Mouse (Mus musculus): ENCODE data around the gene Plxna1. TPM values are rescaled to one million over a fixed set of nuclear protein-coding genes. Genes with fewer than 3 reads are reported as not detected.

The Plxna1 gene
- polyA plus RNA-seq, 1 experiment from 2014 or later = 76.4 TPM

- Histone ChIP-seq H3K27ac (replicated peaks; ENCODE audit: low read depth, low read length) (no peak overlapping the region), H3K9ac (replicated peaks; ENCODE audit: low read length) (no peak overlapping the region; the same call in 1 of the 2 replicates), H3K36me3 (ENCODE audit: control insufficient read depth, insufficient read depth, low read length) (peaks cover 61% of the 10 kb centered on the region), H3K27me3 (ENCODE audit: control insufficient read depth, insufficient read depth, low read length) (no peaks in the 10 kb centered on the region), H3K4me1 (ENCODE audit: control insufficient read depth, insufficient read depth, low read length) (peaks cover 90% of the 10 kb centered on the region), H3K4me3 (replicated peaks; ENCODE audit: low read depth, low read length) (no peak overlapping the region), H3K9me3 (ENCODE audit: control insufficient read depth, low read length) (no peaks in the 10 kb centered on the region), H3K4me2 (ENCODE audit: low read length) (peak overlapping the region; percentile 15)
- WGBS = 22% methylated on average over 7 of the region's 7 CpGs
- ATAC-seq (ENCODE audit: low FRiP score, low TSS enrichment) (no peak), DNase-seq (no peak)
These were observed 6.8 kb downstream of the Plxna1 start for GRCm38 (mm10) chr6:89355661-89356060.

- H3K36me3 ChIP-seq (ENCODE audit: control insufficient read depth, insufficient read depth, low read length) = peaks cover 70% of the 10 kb centered on the region
- 92% methylated on average over 12 of the region's 12 CpGs for WGBS
- no peaks in the 10 kb centered on the region for H3K27me3 ChIP-seq (ENCODE audit: control insufficient read depth, insufficient read depth, low read length)
- H3K27ac ChIP-seq (replicated peaks; ENCODE audit: low read depth, low read length) = no peak overlapping the region; the same call in 1 of the 2 replicates
- H3K4me1 ChIP-seq (ENCODE audit: control insufficient read depth, insufficient read depth, low read length) = peaks cover 83% of the 10 kb centered on the region
- H3K4me3 ChIP-seq (replicated peaks; ENCODE audit: low read depth, low read length) = no peak overlapping the region
- ATAC-seq (ENCODE audit: low FRiP score, low TSS enrichment) (no peak), DNase-seq (no peak)
- no peaks in the 10 kb centered on the region for H3K9me3 ChIP-seq (ENCODE audit: control insufficient read depth, low read length)
- H3K4me2 ChIP-seq (ENCODE audit: low read length) = no peak overlapping the region
- H3K9ac ChIP-seq (replicated peaks; ENCODE audit: low read length) = no peak overlapping the region
These were observed 7.7 kb downstream of the Plxna1 start for GRCm38 (mm10) chr6:89354726-89355125.

GRCm38 (mm10) chr6:89354076-89354475 is 8.3 kb downstream of the Plxna1 start:
- H3K36me3 ChIP-seq (ENCODE audit: control insufficient read depth, insufficient read depth, low read length) = peaks cover 77% of the 10 kb centered on the region
- H3K4me2 ChIP-seq (ENCODE audit: low read length) = no peak overlapping the region
- no peak overlapping the region for H3K9ac ChIP-seq (replicated peaks; ENCODE audit: low read length)
- 77% methylated on average over 5 of the region's 5 CpGs for WGBS
- no peaks in the 10 kb centered on the region for H3K9me3 ChIP-seq (ENCODE audit: control insufficient read depth, low read length)
- H3K27me3 ChIP-seq (ENCODE audit: control insufficient read depth, insufficient read depth, low read length) = no peaks in the 10 kb centered on the region
- no peak overlapping the region for H3K27ac ChIP-seq (replicated peaks; ENCODE audit: low read depth, low read length)
- ATAC-seq (ENCODE audit: low FRiP score, low TSS enrichment) = no peak
- H3K4me3 ChIP-seq (replicated peaks; ENCODE audit: low read depth, low read length) = no peak overlapping the region
- DNase-seq = no peak
- peaks cover 76% of the 10 kb centered on the region for H3K4me1 ChIP-seq (ENCODE audit: control insufficient read depth, insufficient read depth, low read length)

GRCm38 (mm10) chr6:89353101-89353500 is 9.3 kb downstream of the Plxna1 start:
- ATAC-seq (ENCODE audit: low FRiP score, low TSS enrichment) (no peak), DNase-seq (no peak)
- Histone ChIP-seq H3K4me2 (ENCODE audit: low read length) (no peak overlapping the region), H3K36me3 (ENCODE audit: control insufficient read depth, insufficient read depth, low read length) (peaks cover 86% of the 10 kb centered on the region), H3K27ac (replicated peaks; ENCODE audit: low read depth, low read length) (no peak overlapping the region; the same call in 1 of the 2 replicates), H3K9me3 (ENCODE audit: control insufficient read depth, low read length) (no peaks in the 10 kb centered on the region), H3K9ac (replicated peaks; ENCODE audit: low read length) (no peak overlapping the region), H3K4me3 (replicated peaks; ENCODE audit: low read depth, low read length) (no peak overlapping the region), H3K27me3 (ENCODE audit: control insufficient read depth, insufficient read depth, low read length) (no peaks in the 10 kb centered on the region), H3K4me1 (ENCODE audit: control insufficient read depth, insufficient read depth, low read length) (peaks cover 66% of the 10 kb centered on the region)
- WGBS = 75% methylated on average over 8 of the region's 8 CpGs

- no peak overlapping the region for H3K4me2 ChIP-seq (ENCODE audit: low read length)
- peaks cover 93% of the 10 kb centered on the region for H3K36me3 ChIP-seq (ENCODE audit: control insufficient read depth, insufficient read depth, low read length)
- H3K9ac ChIP-seq (replicated peaks; ENCODE audit: low read length) = peak overlapping the region; percentile 9; the same call in 1 of the 2 replicates
- H3K4me3 ChIP-seq (replicated peaks; ENCODE audit: low read depth, low read length) = no peak overlapping the region
- DNase-seq (peak; percentile 81), ATAC-seq (ENCODE audit: low FRiP score, low TSS enrichment) (peak; percentile 69)
- no peaks in the 10 kb centered on the region for H3K27me3 ChIP-seq (ENCODE audit: control insufficient read depth, insufficient read depth, low read length)
- 9% methylated on average over 5 of the region's 5 CpGs for WGBS
- H3K4me1 ChIP-seq (ENCODE audit: control insufficient read depth, insufficient read depth, low read length) = peaks cover 56% of the 10 kb centered on the region
- H3K27ac ChIP-seq (replicated peaks; ENCODE audit: low read depth, low read length) = peak overlapping the region; percentile 74
- no peaks in the 10 kb centered on the region for H3K9me3 ChIP-seq (ENCODE audit: control insufficient read depth, low read length)
These were observed 10.8 kb downstream of the Plxna1 start for GRCm38 (mm10) chr6:89351441-89352137.

GRCm38 (mm10) chr6:89350520-89350919 is 11.9 kb downstream of the Plxna1 start:
- peaks cover 91% of the 10 kb centered on the region for H3K36me3 ChIP-seq (ENCODE audit: control insufficient read depth, insufficient read depth, low read length)
- no peak overlapping the region for H3K4me3 ChIP-seq (replicated peaks; ENCODE audit: low read depth, low read length)
- no peaks in the 10 kb centered on the region for H3K27me3 ChIP-seq (ENCODE audit: control insufficient read depth, insufficient read depth, low read length)
- H3K27ac ChIP-seq (replicated peaks; ENCODE audit: low read depth, low read length) = peak overlapping the region; percentile 74; the same call in 1 of the 2 replicates
- 100% methylated on average over 2 of the region's 2 CpGs for WGBS
- DNase-seq = no peak
- H3K4me1 ChIP-seq (ENCODE audit: control insufficient read depth, insufficient read depth, low read length) = peaks cover 45% of the 10 kb centered on the region
- H3K9ac ChIP-seq (replicated peaks; ENCODE audit: low read length) = no peak overlapping the region
- H3K9me3 ChIP-seq (ENCODE audit: control insufficient read depth, low read length) = no peaks in the 10 kb centered on the region
- ATAC-seq (ENCODE audit: low FRiP score, low TSS enrichment) = no peak
- no peak overlapping the region for H3K4me2 ChIP-seq (ENCODE audit: low read length)

GRCm38 (mm10) chr6:89350037-89350515 is 12.3 kb downstream of the Plxna1 start:
- H3K9ac ChIP-seq (replicated peaks; ENCODE audit: low read length) = no peak overlapping the region
- H3K9me3 ChIP-seq (ENCODE audit: control insufficient read depth, low read length) = no peaks in the 10 kb centered on the region
- H3K4me1 ChIP-seq (ENCODE audit: control insufficient read depth, insufficient read depth, low read length) = peaks cover 40% of the 10 kb centered on the region
- peaks cover 87% of the 10 kb centered on the region for H3K36me3 ChIP-seq (ENCODE audit: control insufficient read depth, insufficient read depth, low read length)
- H3K27me3 ChIP-seq (ENCODE audit: control insufficient read depth, insufficient read depth, low read length) = no peaks in the 10 kb centered on the region
- H3K27ac ChIP-seq (replicated peaks; ENCODE audit: low read depth, low read length) = no peak overlapping the region
- ATAC-seq (ENCODE audit: low FRiP score, low TSS enrichment) = no peak
- no peak for DNase-seq
- H3K4me2 ChIP-seq (ENCODE audit: low read length) = no peak overlapping the region
- 79% methylated on average over 1 of the region's 1 CpGs for WGBS
- no peak overlapping the region for H3K4me3 ChIP-seq (replicated peaks; ENCODE audit: low read depth, low read length)

- DNase-seq (no peak), ATAC-seq (ENCODE audit: low FRiP score, low TSS enrichment) (no peak)
- Histone ChIP-seq H3K4me1 (ENCODE audit: control insufficient read depth, insufficient read depth, low read length) (peaks cover 31% of the 10 kb centered on the region), H3K27me3 (ENCODE audit: control insufficient read depth, insufficient read depth, low read length) (no peaks in the 10 kb centered on the region), H3K4me2 (ENCODE audit: low read length) (no peak overlapping the region), H3K27ac (replicated peaks; ENCODE audit: low read depth, low read length) (no peak overlapping the region), H3K9me3 (ENCODE audit: control insufficient read depth, low read length) (no peaks in the 10 kb centered on the region), H3K4me3 (replicated peaks; ENCODE audit: low read depth, low read length) (no peak overlapping the region), H3K36me3 (ENCODE audit: control insufficient read depth, insufficient read depth, low read length) (peaks cover 75% of the 10 kb centered on the region), H3K9ac (replicated peaks; ENCODE audit: low read length) (no peak overlapping the region)
- WGBS = 80% methylated on average over 9 of the region's 9 CpGs
These were observed 14.1 kb downstream of the Plxna1 start for GRCm38 (mm10) chr6:89348363-89348762.

GRCm38 (mm10) chr6:89347792-89348191 is 14.6 kb downstream of the Plxna1 start:
- Histone ChIP-seq H3K4me3 (replicated peaks; ENCODE audit: low read depth, low read length) (no peak overlapping the region), H3K36me3 (ENCODE audit: control insufficient read depth, insufficient read depth, low read length) (peaks cover 75% of the 10 kb centered on the region), H3K4me2 (ENCODE audit: low read length) (no peak overlapping the region), H3K9ac (replicated peaks; ENCODE audit: low read length) (no peak overlapping the region), H3K4me1 (ENCODE audit: control insufficient read depth, insufficient read depth, low read length) (peaks cover 26% of the 10 kb centered on the region), H3K27me3 (ENCODE audit: control insufficient read depth, insufficient read depth, low read length) (no peaks in the 10 kb centered on the region), H3K27ac (replicated peaks; ENCODE audit: low read depth, low read length) (no peak overlapping the region), H3K9me3 (ENCODE audit: control insufficient read depth, low read length) (no peaks in the 10 kb centered on the region)
- WGBS = 67% methylated on average over 1 of the region's 1 CpGs
- ATAC-seq (ENCODE audit: low FRiP score, low TSS enrichment) (no peak), DNase-seq (no peak)

Measured in midbrain, embryonic 14.5 days (tissue).